Mouse (Mus musculus): ENCODE data around the gene Smcr8. TPM values are rescaled to one million over a fixed set of nuclear protein-coding genes. Genes with fewer than 3 reads are reported as not detected.

The Smcr8 gene
- total and polyA plus RNA-seq, 3 experiments = 17.0 to 20.5 TPM; not detected in 1

DNA sequence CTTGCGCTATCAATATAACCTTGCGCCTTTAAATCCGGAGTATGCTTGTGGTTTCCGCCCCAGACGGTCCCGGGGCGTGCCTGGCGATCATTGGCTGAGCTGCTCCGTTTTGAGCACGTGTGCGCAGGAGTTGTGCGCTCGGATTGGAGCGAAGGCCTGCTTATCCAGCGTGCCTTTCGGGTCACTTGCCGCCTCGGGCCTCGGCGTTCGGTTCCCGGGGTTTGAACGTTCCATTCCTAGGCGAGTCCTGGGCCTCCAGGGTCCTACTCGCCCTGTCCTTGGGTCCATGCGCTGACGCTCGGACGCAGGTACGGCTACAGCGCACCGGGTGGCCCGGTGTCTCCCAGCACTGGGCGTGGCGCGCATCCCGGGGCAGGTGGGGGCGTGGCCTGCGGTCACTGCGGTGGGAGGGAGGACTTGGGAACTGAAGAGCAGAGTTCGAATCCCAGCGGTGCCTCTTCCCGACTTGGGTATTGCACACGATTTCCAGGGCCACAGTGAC, 49.0 kb upstream of the Smcr8 start, which contains the start of gene Mief2 (continued):
- TF ChIP-seq ZKSCAN1 (IDR thresholded peaks at IDR 0.05; ENCODE audit: low read depth, low read length) = no peak
- 0 out of 2 replicates have a peak, but pooled peaks have one; percentile 48 for TF ChIP-seq E2F4 (IDR thresholded peaks at IDR 0.05; ENCODE audit: borderline replicate concordance, low read depth, low read length)
- TF ChIP-seq MYB (IDR thresholded peaks at IDR 0.05; ENCODE audit: low read depth, low read length) = no peak
- TF ChIP-seq CHD2 (IDR thresholded peaks at IDR 0.05; ENCODE audit: low read length) = peak; percentile 40; the same call in 1 of the 2 replicates
- TF ChIP-seq POLR2AphosphoS5 (IDR thresholded peaks at IDR 0.05; ENCODE audit: borderline replicate concordance, low read depth, low read length) = no peak
- TF ChIP-seq MAZ (IDR thresholded peaks at IDR 0.05; ENCODE audit: low read depth, low read length) = peak; percentile 87
- TF ChIP-seq RCOR1 (IDR thresholded peaks at IDR 0.05; ENCODE audit: low read depth, low read length) = no peak; the same call in 1 of the 2 replicates
- TF ChIP-seq MEF2A (IDR thresholded peaks at IDR 0.05; ENCODE audit: extremely low read depth, insufficient replicate concordance, low read depth, low read length, poor library complexity, severe bottlenecking) = no peak

DNA sequence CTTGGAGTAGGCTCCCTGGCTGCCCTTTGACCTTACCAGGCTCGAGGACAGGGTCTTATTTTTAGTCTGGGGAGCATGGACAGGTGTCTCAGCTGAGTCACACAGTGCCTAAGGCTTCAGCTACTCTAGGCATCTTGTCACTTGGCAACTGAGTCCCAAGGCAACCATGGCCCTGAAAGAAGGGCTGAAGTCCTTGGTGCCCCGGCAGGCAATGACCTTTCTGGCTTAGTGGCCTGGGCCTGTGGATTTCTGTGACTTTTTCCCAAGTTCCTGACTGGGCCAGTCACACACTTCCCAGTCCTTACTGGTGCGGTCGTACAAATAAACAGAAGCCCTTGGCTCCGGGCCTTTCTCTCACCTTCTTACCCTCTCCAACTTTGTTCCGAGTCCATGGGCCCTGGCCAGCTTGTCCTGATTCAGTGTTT, 48.1 kb upstream of the Smcr8 start:
- TF ChIP-seq POLR2AphosphoS5 (IDR thresholded peaks at IDR 0.05; ENCODE audit: borderline replicate concordance, low read depth, low read length) = no peak
- no peak for TF ChIP-seq MEF2A (IDR thresholded peaks at IDR 0.05; ENCODE audit: extremely low read depth, insufficient replicate concordance, low read depth, low read length, poor library complexity, severe bottlenecking)
- no peak for TF ChIP-seq UBTF (IDR thresholded peaks at IDR 0.05; ENCODE audit: borderline replicate concordance, insufficient read depth, low read depth, low read length)
- no peak for TF ChIP-seq MXI1 (IDR thresholded peaks at IDR 0.05; ENCODE audit: low read depth, low read length)
- no peak for TF ChIP-seq TAL1 (IDR thresholded peaks at IDR 0.05; ENCODE audit: low read length)
- TF ChIP-seq ZMIZ1 (IDR thresholded peaks at IDR 0.05; ENCODE audit: low read depth, low read length) = no peak
- TF ChIP-seq POLR2AphosphoS2 (IDR thresholded peaks at IDR 0.05; ENCODE audit: low read length) = no peak
- no peak for TF ChIP-seq SIN3A (IDR thresholded peaks at IDR 0.05; ENCODE audit: low read length)
- TF ChIP-seq RCOR1 (IDR thresholded peaks at IDR 0.05; ENCODE audit: low read depth, low read length) = no peak
- TF ChIP-seq ZC3H11A (IDR thresholded peaks at IDR 0.05; ENCODE audit: low read depth, low read length) = no peak
- TF ChIP-seq MAFK (IDR thresholded peaks at IDR 0.05; ENCODE audit: borderline replicate concordance, low read depth, low read length) = no peak
- TF ChIP-seq SMC3 (IDR thresholded peaks at IDR 0.05; ENCODE audit: low read depth, low read length) = no peak
- no peak for TF ChIP-seq MYB (IDR thresholded peaks at IDR 0.05; ENCODE audit: low read depth, low read length)
- no peak for TF ChIP-seq CTCF (IDR thresholded peaks at IDR 0.05 in 2 of 3, conservative IDR thresholded peaks at IDR 0.05 in 1 of 3; ENCODE audit: control insufficient read depth in 1 of 3, insufficient read depth in 1 of 3, low read depth in 2 of 3, low read length in 3 of 3, poor library complexity in 1 of 3, severe bottlenecking in 1 of 3)
- no peak for TF ChIP-seq MAX (IDR thresholded peaks at IDR 0.05; ENCODE audit: low read length)
- TF ChIP-seq USF1 (IDR thresholded peaks at IDR 0.05; ENCODE audit: low read depth, low read length) = no peak
- no peak for TF ChIP-seq CHD1 (IDR thresholded peaks at IDR 0.05; ENCODE audit: low read depth, low read length)
- TF ChIP-seq BHLHE40 (IDR thresholded peaks at IDR 0.05; ENCODE audit: borderline replicate concordance, low read depth, low read length) = no peak
- no peak for TF ChIP-seq GATA1 (IDR thresholded peaks at IDR 0.05; ENCODE audit: low read depth, low read length)
- Histone ChIP-seq H3K9me3 (replicated peaks; ENCODE audit: insufficient read depth, low read length) (no peaks in the 10 kb centered on the region), H3K27ac (ENCODE audit: control insufficient read depth, low read depth, low read length) (no peak overlapping the region), H3K79me2 (ENCODE audit: control insufficient read depth, insufficient read depth, low read length, poor library complexity) (peaks cover 5% of the 10 kb centered on the region), H3K27me3 (ENCODE audit: control insufficient read depth in 1 of 2, insufficient read depth in 2 of 2, low read length in 2 of 2) (no peaks in the 10 kb centered on the region), H3K4me3 (ENCODE audit: control insufficient read depth in 1 of 2, insufficient read depth in 1 of 2, low read depth in 2 of 2, low read length in 2 of 2) (peak overlapping the region in 1 of 2 experiments; percentile 81; a peak in 3 of 4 replicates), H3K4me1 (ENCODE audit: control insufficient read depth in 1 of 2, insufficient read depth in 2 of 2, low read length in 2 of 2) (peaks cover 3 to 20% of the 10 kb centered on the region in 2 experiments; a peak in 3 of 4 replicates), H3K36me3 (ENCODE audit: control insufficient read depth in 1 of 2, insufficient read depth in 2 of 2, low read length in 2 of 2) (peaks cover 0 to 5% of the 10 kb centered on the region in 2 experiments; a peak in 2 of 4 replicates), H3K9ac (ENCODE audit: control insufficient read depth, low read depth, low read length, poor library complexity, severe bottlenecking) (peak overlapping the region; percentile 71)
- DNase-seq (ENCODE audit: low read depth, low spot score) = no peak

All from MEL (cell line).